Mouse (Mus musculus): ENCODE data around the gene Rab11a.
"Not testable (repeated sequence)": the region's sequence is repeated elsewhere in the genome, so short reads cannot be mapped to it uniquely, and the experiment has no call there.

The Rab11a gene

GRCm38 (mm10) chr9:64742453-64742852 is 4.9 kb upstream of the Rab11a start:
- no peak for DNase-seq (ENCODE audit: low spot score)

- no peak for DNase-seq (ENCODE audit: low spot score)
Observed at GRCm38 (mm10) chr9:64739001-64739400, 1.4 kb upstream of the Rab11a start.

GRCm38 (mm10) chr9:64736639-64737405 is 736 bp downstream of the Rab11a start:
- DNase-seq (ENCODE audit: low spot score): peak; percentile 53

GRCm38 (mm10) chr9:64736076-64736638 is 1.4 kb downstream of the Rab11a start:
- DNase-seq (ENCODE audit: low spot score): no peak

- not testable (repeated sequence) for DNase-seq (ENCODE audit: low spot score)
Observed at GRCm38 (mm10) chr9:64734992-64735391, 2.6 kb downstream of the Rab11a start.

GRCm38 (mm10) chr9:64734166-64734565 is 3.4 kb downstream of the Rab11a start:
- DNase-seq (ENCODE audit: low spot score): no peak

- DNase-seq (ENCODE audit: low spot score): no peak
Observed at GRCm38 (mm10) chr9:64731029-64731560, 6.5 kb downstream of the Rab11a start.

- DNase-seq (ENCODE audit: low spot score): no peak
Observed at GRCm38 (mm10) chr9:64726454-64726853, 11.1 kb downstream of the Rab11a start.

- DNase-seq (ENCODE audit: low spot score): no peak
Observed at GRCm38 (mm10) chr9:64719526-64720163, 17.9 kb downstream of the Rab11a start.

- not testable (repeated sequence) for DNase-seq (ENCODE audit: low spot score)
Observed at GRCm38 (mm10) chr9:64710291-64710690, 27.3 kb downstream of the Rab11a start.

GRCm38 (mm10) chr9:64704073-64704840 is 33.3 kb downstream of the Rab11a start:
- DNase-seq (ENCODE audit: low spot score): no peak

- no peak for DNase-seq (ENCODE audit: low spot score)
Observed at GRCm38 (mm10) chr9:64703420-64703965, 34.1 kb downstream of the Rab11a start.

GRCm38 (mm10) chr9:64702937-64703336 is 34.6 kb downstream of the Rab11a start:
- peak; percentile 44 for DNase-seq (ENCODE audit: low spot score)

GRCm38 (mm10) chr9:64702391-64702790 is 35.2 kb downstream of the Rab11a start:
- DNase-seq (ENCODE audit: low spot score): no peak

GRCm38 (mm10) chr9:64701651-64702050 is 35.9 kb downstream of the Rab11a start:
- peak; percentile 62 for DNase-seq (ENCODE audit: low spot score)

GRCm38 (mm10) chr9:64700451-64701311 is 36.9 kb downstream of the Rab11a start:
- DNase-seq (ENCODE audit: low spot score): no peak

GRCm38 (mm10) chr9:64698586-64698985 is 39.0 kb downstream of the Rab11a start:
- no peak for DNase-seq (ENCODE audit: low spot score)

GRCm38 (mm10) chr9:64697677-64698076 is 39.9 kb downstream of the Rab11a start:
- DNase-seq (ENCODE audit: low spot score): no peak

GRCm38 (mm10) chr9:64697006-64697405 is 40.6 kb downstream of the Rab11a start:
- no peak for DNase-seq (ENCODE audit: low spot score)

- no peak for DNase-seq (ENCODE audit: low spot score)
Observed at GRCm38 (mm10) chr9:64696404-64696803, 41.2 kb downstream of the Rab11a start.

GRCm38 (mm10) chr9:64695266-64695665 is 42.3 kb downstream of the Rab11a start:
- DNase-seq (ENCODE audit: low spot score): no peak

Data from layer of hippocampus, adult 11-12 months (tissue).